Mouse (Mus musculus) heart, postnatal 0 days (tissue): ENCODE data around the gene Tmcc1.
"Not testable (repeated sequence)": the region's sequence is repeated elsewhere in the genome, so short reads cannot be mapped to it uniquely, and the experiment has no call there.

Experiments
- CTCF ChIP-seq: IDR thresholded peaks from 2 replicates; pipeline ENCODE4 v1.5.1; 2016; ENCODE audit warnings: antibody characterized with exemption, control low read depth, low read depth
- EP300 ChIP-seq: IDR thresholded peaks from 2 replicates; pipeline ENCODE4 v1.6.1; 2016; ENCODE audit warnings: antibody characterized with exemption, low read depth

GRCm38 (mm10) chr6:116234821-116235220 lies 41.5 kb upstream of the Tmcc1 start:
- not testable (repeated sequence) for TF ChIP-seq EP300, CTCF
